Mouse (Mus musculus) mouse trophoblast stem cell (cell line): ENCODE measurements around the gene Npr3.

Experiments
- in situ Hi-C, 2 experiments: fragments of 300-500 bp; cut with MseI, MboI; formaldehyde crosslinking; loops; 2 replicates in 1 of 2; 3 replicates in 1 of 2; pipeline ENCODE4 v1.15.1; 2025

The Npr3 gene

GRCm38 (mm10) chr15:11906571-11907531 is at the start of gene Npr3:
Npr3 (minus strand) TSS chr15:11907287.
- in situ Hi-C loops = loop anchor here in 1 of 2 experiments (10.0 kb wide), 1 partner anchor 312 kb away; no protein-coding TSS in a partner anchor

- in situ Hi-C loops = loop anchor here in 1 of 2 experiments (25.0 kb wide), 1 partner anchor 544 kb away; no protein-coding TSS in a partner anchor
Observed at GRCm38 (mm10) chr15:11956129-11956528, 49.0 kb upstream of the Npr3 start.

- in situ Hi-C loops = loop anchor here in 1 of 2 experiments (25.0 kb wide), 1 partner anchor 542 kb away; no protein-coding TSS in a partner anchor
Observed at GRCm38 (mm10) chr15:11954190-11954589, 47.1 kb upstream of the Npr3 start.

GRCm38 (mm10) chr15:11952159-11952558 is 45.1 kb upstream of the Npr3 start:
- in situ Hi-C loops = loop anchor here in 1 of 2 experiments (25.0 kb wide), 1 partner anchor 540 kb away; no protein-coding TSS in a partner anchor

- in situ Hi-C loops = loop anchor here in 1 of 2 experiments (25.0 kb wide), 1 partner anchor 539 kb away; no protein-coding TSS in a partner anchor
Observed at GRCm38 (mm10) chr15:11951181-11951580, 44.1 kb upstream of the Npr3 start.

GRCm38 (mm10) chr15:11950144-11950543 is 43.1 kb upstream of the Npr3 start:
- in situ Hi-C loops = loop anchor here in 1 of 2 experiments (25.0 kb wide), 1 partner anchor 538 kb away; no protein-coding TSS in a partner anchor

GRCm38 (mm10) chr15:11949490-11949889 is 42.4 kb upstream of the Npr3 start:
- in situ Hi-C loops = no loop called here

GRCm38 (mm10) chr15:11940855-11941254 is 33.8 kb upstream of the Npr3 start:
- in situ Hi-C loops = no loop called here

GRCm38 (mm10) chr15:11927742-11928141 is 20.7 kb upstream of the Npr3 start:
- in situ Hi-C loops = no loop called here

GRCm38 (mm10) chr15:11914101-11914500 is 7.0 kb upstream of the Npr3 start:
- in situ Hi-C loops = no loop called here

GRCm38 (mm10) chr15:11909875-11910274 is 2.8 kb upstream of the Npr3 start:
- in situ Hi-C loops = loop anchor here in 1 of 2 experiments (10.0 kb wide), 1 partner anchor 315 kb away; no protein-coding TSS in a partner anchor

- in situ Hi-C loops = loop anchor here in 1 of 2 experiments (10.0 kb wide), 1 partner anchor 313 kb away; no protein-coding TSS in a partner anchor
Observed at GRCm38 (mm10) chr15:11908166-11908565, 1.1 kb upstream of the Npr3 start.

- in situ Hi-C loops = loop anchor here in 1 of 2 experiments (10.0 kb wide), 1 partner anchor 311 kb away; no protein-coding TSS in a partner anchor
Observed at GRCm38 (mm10) chr15:11906021-11906570, 991 bp downstream of the Npr3 start.

- in situ Hi-C loops = loop anchor here in 1 of 2 experiments (10.0 kb wide), 1 partner anchor 310 kb away; no protein-coding TSS in a partner anchor
Observed at GRCm38 (mm10) chr15:11904848-11905672, 2.0 kb downstream of the Npr3 start.

- in situ Hi-C loops = loop anchor here in 1 of 2 experiments (10.0 kb wide), 1 partner anchor 309 kb away; no protein-coding TSS in a partner anchor
Observed at GRCm38 (mm10) chr15:11904043-11904847, 2.8 kb downstream of the Npr3 start.

- in situ Hi-C loops = loop anchor here in 1 of 2 experiments (10.0 kb wide), 1 partner anchor 309 kb away; no protein-coding TSS in a partner anchor
Observed at GRCm38 (mm10) chr15:11903196-11904042, 3.7 kb downstream of the Npr3 start.

- in situ Hi-C loops = no loop called here
Observed at GRCm38 (mm10) chr15:11897617-11898016, 9.5 kb downstream of the Npr3 start.

- in situ Hi-C loops = no loop called here
Observed at GRCm38 (mm10) chr15:11897162-11897561, 9.9 kb downstream of the Npr3 start.

GRCm38 (mm10) chr15:11893969-11894368 is 13.1 kb downstream of the Npr3 start:
- in situ Hi-C loops = no loop called here
